Mouse (Mus musculus) left cerebral cortex, adult 8-10 months (tissue): ENCODE results near the gene Magi2. TPM values are rescaled to one million over a fixed set of nuclear protein-coding genes. Genes with fewer than 3 reads are reported as not detected.

ENCODE experiments used
- DNase-seq, 2 experiments: peaks; one replicate each; pipeline ENCODE4 v3.0.0; 2022; ENCODE audit warnings: low spot score in 2 of 2
- total RNA-seq, 4 experiments: library from RNA; stranded (reverse); gene quantifications; 2 replicates each; pipeline ENCODE4 v1.2.4; 2022

Magi2 gene
- total RNA-seq, 4 experiments from 2014 or later = 119 to 134 (median 127) TPM

DNA sequence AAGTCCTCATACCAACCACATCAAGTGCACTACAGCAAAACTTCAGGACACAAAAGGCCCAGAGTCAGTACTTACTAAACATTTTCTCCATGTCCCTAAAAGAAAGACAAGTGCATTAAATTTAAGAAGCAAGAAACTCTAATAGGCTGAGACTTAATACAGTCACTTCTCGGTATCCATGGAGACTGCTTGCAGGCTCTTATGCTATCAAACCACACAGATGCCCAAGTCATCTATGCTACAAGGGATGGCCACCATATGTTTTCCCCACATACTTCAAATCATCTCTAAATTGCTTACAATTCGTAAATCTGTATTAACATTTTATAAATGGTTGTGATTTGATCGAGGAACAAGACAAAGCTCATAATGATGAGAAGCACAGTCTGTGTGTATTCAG is 1357.9 kb downstream of the Magi2 start:
- DNase-seq = no peak

DNA sequence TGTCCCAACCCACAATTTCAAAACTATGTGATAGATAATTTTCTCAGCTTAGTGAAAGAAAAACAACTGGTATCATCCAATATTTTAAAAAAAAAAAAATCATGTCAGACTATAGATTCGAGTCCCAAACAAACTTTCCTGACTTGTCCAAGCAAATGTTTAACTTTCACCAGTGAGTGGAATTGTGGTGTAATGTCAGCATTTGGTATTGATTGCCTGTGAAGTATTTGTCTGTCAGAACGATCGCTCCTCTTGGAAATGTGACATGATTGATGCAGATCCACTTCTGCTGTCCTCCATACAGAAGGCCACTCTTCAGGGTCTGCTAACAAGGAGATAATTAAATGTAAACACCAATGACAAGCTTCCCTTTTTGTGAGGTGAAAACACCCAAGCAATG is 1362.9 kb downstream of the Magi2 start:
- no peak for DNase-seq

DNA sequence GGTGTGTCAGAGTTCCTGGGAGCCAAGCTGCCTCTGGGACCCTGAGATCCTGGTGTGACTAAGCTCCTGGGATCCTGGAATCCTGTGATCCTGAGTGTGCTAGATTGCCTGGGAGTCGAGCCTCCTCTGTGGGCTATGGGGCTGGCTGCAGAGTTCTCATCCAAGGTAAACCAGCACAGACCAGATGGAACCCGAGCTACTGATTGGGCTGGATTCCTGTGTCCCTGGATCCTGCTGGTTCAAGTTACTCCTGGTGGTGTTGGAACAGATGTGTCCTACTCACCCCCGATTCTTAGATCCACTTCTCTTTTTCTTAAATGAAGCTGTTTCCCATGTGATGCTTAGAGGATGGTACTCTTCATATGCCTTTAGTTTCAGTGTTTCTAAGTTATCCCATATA is 1371.4 kb downstream of the Magi2 start:
- DNase-seq = no peak

DNA sequence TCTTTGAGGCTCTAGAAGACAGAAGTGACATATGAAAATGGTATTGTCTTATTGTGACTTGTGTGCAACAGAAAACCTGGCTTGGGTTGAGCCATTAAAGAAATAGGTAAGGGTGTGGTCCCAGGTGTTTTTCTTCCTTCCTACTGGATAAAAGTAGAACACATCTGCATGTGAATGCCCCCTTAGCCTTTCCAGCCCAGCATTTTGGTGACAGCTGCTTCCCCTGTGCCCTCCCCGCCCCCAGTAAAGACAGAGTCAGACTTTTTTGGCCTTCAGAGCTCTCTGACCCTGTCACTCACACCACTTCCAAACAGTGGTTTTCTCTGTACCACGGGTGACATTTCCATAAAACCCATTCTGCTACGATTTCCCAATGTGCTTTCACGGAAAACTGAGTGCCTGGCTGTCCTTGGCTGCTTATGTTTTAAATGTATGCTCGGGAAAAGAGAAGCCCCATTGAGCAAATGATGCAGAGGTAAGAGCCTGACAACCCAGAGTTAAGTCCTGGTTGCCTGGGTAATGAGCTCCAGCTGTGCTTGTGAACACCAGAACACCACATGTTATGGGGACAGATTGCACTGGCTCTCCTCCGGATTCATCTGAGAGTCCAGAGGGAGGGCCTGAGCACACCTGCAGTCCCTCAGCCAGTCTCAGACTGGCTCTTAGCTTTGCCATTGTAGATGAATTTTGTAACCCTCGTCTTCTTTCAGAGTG is 1377.1 kb downstream of the Magi2 start:
- no peak for DNase-seq

DNA sequence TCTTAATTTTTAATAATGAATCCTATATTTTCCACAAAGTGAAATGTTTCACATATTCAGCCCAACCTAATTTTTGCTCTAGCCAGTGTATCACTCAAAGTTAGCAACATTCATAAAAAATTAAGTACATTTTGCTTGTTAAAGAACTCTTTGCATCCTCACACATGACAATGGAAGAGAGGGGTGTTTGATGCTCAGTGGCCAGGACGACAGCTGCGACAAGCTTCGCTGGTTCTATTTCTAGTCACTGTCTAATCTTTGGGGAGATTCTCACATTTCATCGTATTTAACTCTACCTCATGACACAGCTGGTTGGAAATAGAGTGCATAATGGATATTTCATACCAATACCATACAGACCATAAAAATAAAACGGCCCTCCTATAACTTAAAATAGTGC is 1379.7 kb downstream of the Magi2 start:
- DNase-seq = no peak

DNA sequence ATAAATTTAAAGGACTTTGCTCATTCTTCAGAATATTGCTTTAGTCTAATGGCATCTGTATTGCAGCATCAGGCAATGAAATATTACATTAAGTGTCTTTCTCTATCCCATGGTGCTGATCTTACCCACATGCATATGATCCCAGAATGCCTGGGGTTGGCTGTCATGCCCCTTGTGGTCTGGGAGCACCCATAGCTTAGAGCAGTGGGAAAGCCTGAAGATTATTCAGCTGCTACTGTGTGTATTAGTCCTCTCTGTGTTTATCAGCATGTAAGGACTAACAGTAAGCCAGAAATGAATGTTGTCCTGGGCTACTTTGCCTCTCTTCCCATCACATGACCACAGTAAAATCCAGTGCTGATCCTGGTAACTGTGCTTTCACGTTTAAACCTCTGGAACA is 1380.7 kb downstream of the Magi2 start:
- no peak for DNase-seq

DNA sequence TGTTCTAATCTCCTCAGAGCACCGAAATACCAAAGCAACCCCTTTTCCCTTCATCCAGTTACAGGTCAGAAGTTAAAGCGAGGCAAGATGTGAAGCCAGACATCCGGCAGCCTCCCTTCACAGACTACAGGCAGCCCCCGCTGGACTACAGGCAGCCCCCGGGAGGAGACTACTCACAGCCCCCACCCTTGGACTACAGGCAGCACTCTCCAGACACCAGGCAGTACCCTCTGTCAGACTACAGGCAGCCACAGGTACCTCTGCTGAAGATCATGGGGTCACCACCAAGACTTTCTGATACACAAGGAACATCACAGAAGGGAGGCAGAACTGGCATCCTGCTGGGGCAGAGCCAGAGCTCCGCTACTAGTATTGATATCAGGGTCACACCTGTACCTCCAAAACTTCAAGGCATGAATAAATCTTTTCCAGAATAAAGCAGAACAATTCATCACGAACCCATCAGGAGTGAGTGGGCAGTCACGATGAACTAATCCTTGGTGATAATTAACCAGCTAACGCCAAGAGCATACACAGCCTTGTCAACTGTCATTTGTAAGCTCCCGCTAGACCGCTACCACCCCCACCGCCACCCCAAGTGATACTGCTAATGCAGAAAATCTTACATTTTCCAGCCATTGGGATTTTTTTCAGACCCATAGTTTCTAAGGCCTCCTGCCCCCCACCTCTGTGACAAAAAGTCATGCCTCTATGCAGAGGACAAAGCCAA is 1382.5 kb downstream of the Magi2 start:
- DNase-seq = no peak

DNA sequence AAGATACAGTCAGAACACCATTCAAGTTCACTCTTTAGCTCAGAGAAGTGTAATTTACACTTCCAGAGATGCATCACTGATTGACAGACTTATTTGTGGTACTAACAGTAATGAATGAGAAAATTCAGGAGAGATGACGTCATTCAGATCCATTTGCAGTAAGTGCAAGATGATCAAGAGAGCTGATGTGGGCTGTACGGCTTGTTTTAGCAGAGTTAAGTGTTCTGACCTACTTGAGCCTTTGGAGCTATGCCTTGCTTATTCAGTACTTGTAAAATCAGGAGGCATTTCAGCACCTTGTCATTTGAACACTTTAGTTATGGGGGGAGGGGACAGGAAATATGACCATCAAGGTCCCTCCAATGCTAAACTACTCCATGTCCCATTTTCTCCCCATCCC is 1383.8 kb downstream of the Magi2 start:
- DNase-seq = no peak

DNA sequence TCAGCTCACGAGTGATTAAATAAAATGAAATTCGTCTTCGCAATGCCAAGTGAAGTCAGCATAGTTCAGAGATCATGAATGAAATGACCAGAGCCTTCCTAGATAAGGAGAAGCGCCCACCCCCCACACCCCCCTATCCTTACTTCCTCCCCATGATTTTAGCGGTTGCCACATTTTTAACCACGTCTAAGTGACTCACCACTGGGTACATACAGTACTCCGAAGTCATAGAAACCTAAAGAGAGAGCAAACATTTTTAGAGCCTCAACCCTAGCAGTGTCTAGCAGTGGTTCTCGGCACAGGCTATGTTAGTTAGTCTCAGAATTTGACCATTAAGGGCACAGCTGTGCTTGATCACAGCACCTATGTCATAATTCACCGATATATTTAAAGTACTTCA is 1385.8 kb downstream of the Magi2 start:
- no peak for DNase-seq

DNA sequence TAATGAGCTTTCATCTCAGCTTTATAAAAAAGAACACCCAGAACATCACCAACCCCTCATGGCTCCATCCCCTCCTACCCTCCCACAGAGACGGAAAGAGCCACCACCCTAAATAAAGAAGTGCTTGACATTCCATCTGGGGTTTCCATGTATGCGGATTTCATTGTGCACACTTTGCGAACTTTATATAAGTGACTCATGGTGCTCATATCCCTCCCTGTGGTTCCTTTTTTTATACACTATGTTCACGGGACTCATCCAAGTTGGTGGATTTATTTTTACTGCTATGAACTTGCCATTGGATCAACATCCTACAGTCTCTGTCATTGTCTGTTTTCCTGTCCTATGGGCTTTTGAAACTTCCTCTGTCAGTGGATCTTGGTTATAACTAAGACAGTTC is 1388.1 kb downstream of the Magi2 start:
- DNase-seq = peak in 1 of 2 experiments; percentile 52

DNA sequence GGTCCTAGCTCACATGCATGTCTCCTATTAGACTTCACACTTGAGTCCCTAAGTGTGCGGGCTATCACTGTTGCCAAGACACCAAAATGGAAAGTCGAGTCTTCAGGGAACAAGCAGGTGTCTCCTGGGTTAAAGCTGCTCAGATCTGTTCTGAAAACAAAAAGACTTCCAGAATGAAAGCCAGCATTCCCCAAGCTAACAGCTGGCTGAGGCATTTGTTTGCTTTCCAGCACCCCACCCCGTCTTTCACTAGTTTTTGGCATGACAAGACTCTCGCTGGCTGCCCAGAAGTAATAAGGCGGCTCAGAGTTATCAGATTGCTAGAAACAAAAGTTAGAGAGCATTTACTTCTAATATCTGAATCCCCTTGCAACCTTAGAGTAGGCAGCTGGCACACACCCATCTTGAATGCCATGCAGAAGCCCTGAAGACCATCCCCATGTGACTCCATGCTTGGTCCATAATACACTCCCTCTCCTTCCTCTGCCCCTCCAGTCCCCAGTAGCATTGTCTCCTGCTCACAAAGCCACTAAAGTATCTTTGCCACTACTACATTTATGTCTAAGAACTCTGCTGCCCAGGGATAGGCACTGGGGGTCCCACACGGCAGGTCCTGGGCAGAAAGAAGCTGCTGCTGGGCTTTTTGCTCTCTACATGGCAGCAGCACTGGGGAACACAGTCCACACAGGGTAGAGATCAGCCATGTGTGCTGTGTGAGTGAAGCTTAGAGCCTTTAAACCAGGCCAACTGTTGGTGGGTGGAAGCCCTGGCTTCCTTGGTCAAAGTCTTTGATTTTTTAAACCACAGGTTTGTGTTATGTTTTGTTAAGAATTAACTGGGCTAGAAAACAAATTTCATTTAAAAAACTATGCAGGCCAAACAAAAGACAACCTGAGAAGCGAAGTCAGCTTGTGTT is 1394.0 kb downstream of the Magi2 start:
- no peak for DNase-seq

DNA sequence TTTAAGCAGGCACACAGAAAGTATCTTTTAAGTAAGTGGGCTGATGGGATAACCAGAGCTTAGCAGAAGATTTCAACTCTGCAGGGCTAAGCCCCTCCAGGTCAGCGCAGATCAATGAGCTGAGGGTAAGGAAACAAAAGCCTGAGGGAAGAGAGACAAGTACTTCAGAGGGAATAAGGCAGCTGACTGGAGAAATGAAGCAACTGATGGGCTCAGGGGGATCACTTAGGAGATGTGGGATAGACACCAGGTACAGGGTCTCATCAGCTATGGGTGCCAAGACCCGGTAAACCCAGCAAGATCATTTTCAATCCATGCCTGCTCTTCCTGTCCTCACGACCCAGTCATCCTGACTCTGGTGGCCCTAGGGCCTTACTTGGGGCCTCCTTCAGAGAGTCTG is 1395.6 kb downstream of the Magi2 start:
- DNase-seq = no peak

DNA sequence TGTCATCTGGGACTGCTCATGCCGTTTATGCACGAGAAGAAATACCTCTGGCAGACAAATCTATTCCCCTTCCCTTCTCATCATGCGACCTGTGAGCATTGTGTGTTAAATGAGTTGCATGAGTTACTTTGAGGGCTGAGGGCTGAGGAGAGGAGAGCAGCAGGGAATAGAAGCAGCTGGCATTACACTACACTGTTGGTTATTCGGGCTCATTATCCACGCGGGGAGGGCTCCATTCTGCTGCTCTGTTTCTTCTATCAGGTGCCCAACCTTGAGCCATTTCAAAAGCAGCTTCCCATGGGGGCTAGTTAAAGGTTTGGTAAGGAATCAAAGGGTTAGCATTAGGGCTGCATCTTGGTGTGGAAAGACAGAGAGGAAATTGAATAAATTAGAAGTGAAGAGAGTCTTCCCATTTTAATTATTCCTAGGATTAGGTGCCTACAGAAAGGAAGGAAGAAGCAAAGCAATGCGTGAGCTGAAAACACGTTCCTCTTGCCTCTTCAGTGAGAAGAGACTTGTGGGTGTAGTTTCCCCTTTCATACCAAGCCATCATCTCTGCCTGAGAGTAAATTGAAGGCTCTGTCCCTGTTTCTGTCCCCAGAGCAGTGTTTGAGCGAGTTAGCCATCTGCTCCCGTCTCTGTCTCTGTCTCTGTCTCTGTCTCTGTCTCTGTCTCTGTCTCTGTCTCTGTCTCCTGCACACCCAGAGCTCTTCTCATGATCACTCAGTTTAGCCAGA is 1396.2 kb downstream of the Magi2 start:
- no peak for DNase-seq

DNA sequence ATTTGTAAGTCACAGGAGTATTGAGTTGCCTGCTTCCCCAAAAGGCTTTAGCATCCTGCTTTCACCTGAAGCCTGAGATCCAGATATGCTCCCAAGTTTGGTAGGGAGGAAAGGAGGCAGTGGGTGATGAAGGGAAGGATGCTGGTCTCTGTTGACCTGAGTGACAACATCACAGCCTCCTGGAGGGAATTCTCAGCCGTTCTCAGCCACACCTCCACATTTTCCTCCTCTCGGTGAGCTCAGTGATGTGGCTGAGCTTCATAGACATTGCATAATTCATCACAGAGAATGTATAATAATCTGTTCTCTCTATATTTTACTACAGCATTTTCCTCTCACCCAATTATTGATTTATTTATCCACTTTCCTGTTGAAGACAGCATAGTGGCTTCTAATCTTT is 1398.3 kb downstream of the Magi2 start:
- DNase-seq = no peak

DNA sequence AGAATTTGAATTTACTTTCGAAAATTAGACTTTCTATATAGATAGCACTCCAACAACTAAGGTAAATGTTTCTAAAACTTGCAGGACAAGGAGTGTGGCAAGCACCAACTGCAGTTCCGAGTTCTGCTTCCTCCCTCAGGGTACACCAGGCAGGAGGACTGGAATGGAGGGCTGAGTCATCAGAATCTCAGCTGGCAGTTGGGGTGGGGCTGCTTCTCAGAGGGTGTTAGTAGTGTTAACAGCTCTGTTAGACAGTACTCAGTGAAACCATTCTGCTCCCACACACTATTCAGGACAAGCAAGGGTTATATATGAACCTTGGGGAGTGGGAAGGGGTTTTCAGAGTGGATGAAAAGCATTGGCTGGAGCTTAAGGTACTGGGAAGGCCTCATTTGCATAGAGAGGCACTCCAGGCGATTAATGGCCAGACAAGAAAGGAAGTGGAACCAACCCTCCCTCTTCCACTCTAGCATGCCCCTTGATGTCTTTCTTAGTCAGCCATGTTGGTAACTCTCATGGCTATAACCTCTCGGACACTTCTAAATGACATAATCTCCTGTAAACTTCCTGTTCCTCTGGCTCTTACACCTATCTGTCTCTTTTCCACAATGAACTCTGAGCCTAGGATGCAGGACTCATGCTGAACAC is 1402.2 kb downstream of the Magi2 start:
- peak in 1 of 2 experiments; percentile 66 for DNase-seq

DNA sequence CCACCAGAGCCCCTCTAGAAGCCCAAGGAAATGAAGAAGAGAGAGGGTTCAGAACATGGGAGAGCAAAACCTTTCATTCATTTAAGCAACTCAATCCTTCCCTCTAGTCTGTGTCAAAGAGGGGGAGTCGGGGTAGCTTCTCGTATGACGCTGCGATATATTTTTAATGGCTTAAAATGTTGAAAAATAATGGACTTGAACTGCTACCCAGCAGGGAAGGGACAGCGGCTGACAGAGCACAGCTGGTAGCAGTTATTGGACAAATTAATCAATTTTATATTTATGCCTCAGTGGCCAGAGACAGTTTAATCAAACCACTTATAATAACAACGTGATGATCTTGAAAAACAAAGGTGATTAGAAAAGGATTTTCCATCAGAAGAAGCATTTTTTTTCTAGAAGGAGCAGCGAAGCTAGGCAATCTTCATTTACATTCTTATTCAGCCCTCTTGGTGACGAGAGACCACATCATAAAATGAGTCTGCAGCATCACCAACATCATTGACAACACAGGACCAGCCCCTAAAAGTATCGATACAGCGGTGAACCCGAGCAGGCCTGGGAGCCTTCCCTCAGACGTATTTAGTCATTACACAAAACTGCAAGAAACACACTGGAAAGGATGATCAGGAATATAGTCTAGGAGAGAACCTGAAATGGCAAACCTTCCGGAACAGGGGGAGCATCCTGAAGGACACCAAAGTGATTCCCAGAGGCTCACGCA is 1407.4 kb downstream of the Magi2 start:
- no peak for DNase-seq

DNA sequence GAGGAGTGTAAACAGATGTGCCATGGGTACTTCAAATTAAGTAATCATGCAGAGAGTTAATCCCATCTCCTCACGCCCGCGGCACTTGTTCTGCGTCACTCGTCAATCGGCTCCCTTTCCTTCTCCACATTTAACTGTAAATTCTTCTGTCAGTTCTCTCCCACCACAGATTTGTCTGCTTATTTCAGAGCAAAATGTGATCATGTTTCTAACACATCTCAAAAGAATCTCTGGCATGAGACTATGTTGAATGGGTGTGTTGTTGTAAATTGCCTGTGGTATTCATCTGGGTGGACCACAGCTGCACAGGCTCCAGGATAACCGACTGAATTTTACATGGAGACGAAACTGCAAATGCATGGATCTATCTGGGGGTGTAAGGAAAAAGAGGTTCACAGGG is 1408.0 kb downstream of the Magi2 start:
- no peak for DNase-seq

DNA sequence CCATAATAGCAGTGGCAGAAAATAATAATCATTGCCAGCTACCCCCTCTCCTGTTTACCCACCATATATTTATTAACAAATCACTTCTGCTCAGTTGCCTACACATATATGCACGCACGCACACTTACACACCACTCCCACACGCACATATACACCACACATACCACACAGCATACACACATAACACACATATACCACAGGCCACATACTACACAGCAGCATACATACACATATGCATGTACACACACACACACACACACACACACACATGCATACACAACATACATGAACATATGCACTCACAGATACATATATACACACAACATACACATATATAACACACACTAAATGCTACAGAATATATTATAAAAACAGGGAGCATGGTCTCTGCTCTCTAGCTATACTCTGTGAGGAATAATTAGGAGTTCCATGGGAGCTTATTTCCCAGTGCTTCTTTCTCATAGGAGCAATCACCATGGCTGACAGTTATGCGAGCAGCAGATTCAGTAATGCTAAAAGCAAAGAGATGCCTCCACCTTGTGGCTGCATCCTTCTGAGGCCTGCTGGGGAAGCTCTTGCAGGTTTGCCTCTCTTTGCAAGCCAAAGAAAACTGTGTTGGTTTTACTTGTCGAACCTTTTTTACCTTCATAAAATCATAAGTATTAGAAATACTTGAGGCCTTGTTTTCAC is 1410.6 kb downstream of the Magi2 start:
- no peak for DNase-seq

DNA sequence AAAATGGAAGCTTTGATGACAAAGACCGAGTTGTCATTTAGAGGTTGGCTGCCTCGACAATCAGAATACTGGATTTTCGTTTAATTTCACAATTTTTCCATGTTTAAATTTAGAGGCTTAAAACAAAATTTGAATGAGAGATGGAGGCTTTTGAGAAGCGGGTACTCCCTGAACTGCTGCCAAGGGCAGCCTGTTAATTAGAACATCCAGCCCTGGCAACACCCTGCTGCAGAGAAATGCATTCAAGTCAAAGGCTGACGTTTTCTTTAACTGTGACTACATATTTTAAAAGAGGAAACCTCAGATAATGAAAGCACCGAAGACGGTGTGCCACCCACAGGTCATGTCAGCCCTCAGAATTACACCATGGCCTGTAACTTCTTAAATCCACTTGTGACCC is 1415.4 kb downstream of the Magi2 start:
- DNase-seq = no peak

DNA sequence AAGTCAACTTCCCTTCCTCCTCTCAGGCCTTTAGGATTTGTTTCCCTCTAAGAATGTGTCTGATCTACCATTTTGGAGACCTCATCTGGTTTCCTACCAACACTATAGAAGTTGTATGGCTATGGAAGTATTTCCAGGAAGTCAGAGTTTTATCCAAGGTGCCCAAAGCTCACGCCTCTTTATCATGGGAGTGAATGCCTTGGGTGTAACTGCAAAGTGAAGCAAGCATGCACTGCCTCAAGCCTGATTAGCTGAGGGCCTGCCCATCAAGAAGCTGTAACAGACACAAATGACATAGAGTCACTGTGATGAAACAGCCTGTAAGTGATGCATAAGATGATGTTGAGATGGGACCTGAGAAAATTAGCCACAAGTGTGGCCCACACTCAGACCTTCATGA is 1416.9 kb downstream of the Magi2 start:
- DNase-seq = no peak
